Mouse (Mus musculus): ENCODE measurements around the gene Nwd2. TPM values are rescaled to one million over a fixed set of nuclear protein-coding genes. Genes with fewer than 3 reads are reported as not detected.

Gene Nwd2
- total RNA-seq, 4 experiments from 2014 or later, result not detected

- DNase-seq (ENCODE audit: low spot score in 2 of 2), result no peak
These were observed 106.3 kb downstream of the Nwd2 start for GRCm38 (mm10) chr5:63755092-63755761.

- DNase-seq (ENCODE audit: low spot score in 2 of 2), result no peak
These were observed 107.0 kb downstream of the Nwd2 start for GRCm38 (mm10) chr5:63755938-63756337.

GRCm38 (mm10) chr5:63765886-63766285 lies 117.0 kb downstream of the Nwd2 start:
- no peak for DNase-seq (ENCODE audit: low spot score in 2 of 2)

GRCm38 (mm10) chr5:63766715-63767114 lies 117.8 kb downstream of the Nwd2 start:
- DNase-seq (ENCODE audit: low spot score in 2 of 2), result no peak

GRCm38 (mm10) chr5:63767464-63767863 lies 118.6 kb downstream of the Nwd2 start:
- no peak for DNase-seq (ENCODE audit: low spot score in 2 of 2)

GRCm38 (mm10) chr5:63768220-63768619 lies 119.3 kb downstream of the Nwd2 start:
- DNase-seq (ENCODE audit: low spot score in 2 of 2), result no peak

- no peak for DNase-seq (ENCODE audit: low spot score in 2 of 2)
These were observed 124.1 kb downstream of the Nwd2 start for GRCm38 (mm10) chr5:63772971-63773370.

GRCm38 (mm10) chr5:63773603-63774002 lies 124.7 kb downstream of the Nwd2 start:
- DNase-seq (ENCODE audit: low spot score in 2 of 2), result no peak

GRCm38 (mm10) chr5:63788156-63788826 lies 139.4 kb downstream of the Nwd2 start:
- DNase-seq (ENCODE audit: low spot score in 2 of 2), result no peak

- peak; percentile 42 to 59 for DNase-seq (ENCODE audit: low spot score in 2 of 2)
These were observed 163.1 kb downstream of the Nwd2 start, which contains the start of gene 0610040J01Rik for GRCm38 (mm10) chr5:63811819-63812508. Gene 0610040J01Rik, plus strand, starts transcription at chr5:63812363.

GRCm38 (mm10) chr5:63812509-63812865 lies 163.6 kb downstream of the Nwd2 start:
- DNase-seq (ENCODE audit: low spot score in 2 of 2), result no peak

- no peak for DNase-seq (ENCODE audit: low spot score in 2 of 2)
These were observed 167.7 kb downstream of the Nwd2 start for GRCm38 (mm10) chr5:63816643-63817042.

- DNase-seq (ENCODE audit: low spot score in 2 of 2), result peak; percentile 7 to 24
These were observed 168.4 kb downstream of the Nwd2 start for GRCm38 (mm10) chr5:63817270-63817669.

- DNase-seq (ENCODE audit: low spot score in 2 of 2), result no peak
These were observed 170.1 kb downstream of the Nwd2 start for GRCm38 (mm10) chr5:63818975-63819374.

GRCm38 (mm10) chr5:63819519-63819918 lies 170.6 kb downstream of the Nwd2 start:
- no peak for DNase-seq (ENCODE audit: low spot score in 2 of 2)

GRCm38 (mm10) chr5:63821176-63821575 lies 172.3 kb downstream of the Nwd2 start:
- DNase-seq (ENCODE audit: low spot score in 2 of 2), result no peak

- DNase-seq (ENCODE audit: low spot score in 2 of 2), result no peak
These were observed 173.0 kb downstream of the Nwd2 start for GRCm38 (mm10) chr5:63821860-63822259.

GRCm38 (mm10) chr5:63823362-63824332 lies 174.7 kb downstream of the Nwd2 start:
- no peak for DNase-seq (ENCODE audit: low spot score in 2 of 2)

GRCm38 (mm10) chr5:63824599-63825350 lies 175.9 kb downstream of the Nwd2 start:
- no peak for DNase-seq (ENCODE audit: low spot score in 2 of 2)

- DNase-seq (ENCODE audit: low spot score in 2 of 2), result no peak
These were observed 177.0 kb downstream of the Nwd2 start for GRCm38 (mm10) chr5:63825881-63826280.

- DNase-seq (ENCODE audit: low spot score in 2 of 2), result no peak
These were observed 178.1 kb downstream of the Nwd2 start for GRCm38 (mm10) chr5:63827006-63827405.

Data from gastrocnemius, adult 8-10 months (tissue).